Mouse (Mus musculus): ENCODE results near the gene Cry1.

DNA sequence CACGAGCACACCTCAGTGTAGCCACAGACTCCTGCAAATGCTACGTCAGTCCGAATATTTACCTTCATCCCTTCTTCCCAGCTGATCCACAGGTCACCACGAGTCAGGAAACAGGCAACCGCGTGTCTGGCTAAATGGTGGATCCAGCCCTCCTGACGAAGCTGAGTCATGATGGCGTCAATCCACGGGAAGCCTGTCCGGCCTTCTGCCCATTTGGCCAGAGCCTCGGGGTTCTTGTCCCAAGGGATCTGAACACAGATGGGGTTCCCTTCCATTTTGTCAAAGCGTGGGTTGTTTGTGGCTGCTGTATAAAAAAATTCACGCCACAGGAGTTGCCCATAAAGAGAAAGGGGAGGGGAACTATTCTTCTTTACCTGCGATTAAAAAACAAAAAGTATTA, 38.6 kb downstream of the Cry1 start:
- TF ChIP-seq CTCF (IDR thresholded peaks at IDR 0.05; ENCODE audit: low read depth): no peak
- TF ChIP-seq EP300 (optimal IDR thresholded peaks at IDR 0.05): no peak
